Mouse (Mus musculus) bone marrow macrophage, adult 2 months (primary cell): ENCODE results near the gene Tsc22d4. TPM values are rescaled to one million over a fixed set of nuclear protein-coding genes. Genes with fewer than 3 reads are reported as not detected.

Experiments
- H3K27ac ChIP-seq: 2 replicates; pipeline ENCODE4 v1.5.1; 2012; ENCODE audit warnings: low read depth, low read length; ENCODE audit not compliant: insufficient read depth
- H3K4me1 ChIP-seq: 2 replicates; pipeline ENCODE4 v1.6.1; 2012; ENCODE audit warnings: low read length; ENCODE audit not compliant: control insufficient read depth, insufficient read depth
- H3K4me3 ChIP-seq: 2 replicates; pipeline ENCODE4 v1.5.1; 2012; ENCODE audit warnings: mild to moderate bottlenecking, low read length, moderate library complexity; ENCODE audit not compliant: insufficient read depth
- CTCF ChIP-seq: IDR thresholded peaks from 2 replicates; pipeline ENCODE4 v1.5.1; 2012; ENCODE audit warnings: low read depth, mild to moderate bottlenecking, low read length, moderate library complexity
- POLR2A ChIP-seq: IDR thresholded peaks from 2 replicates; pipeline ENCODE4 v1.6.1; 2012; ENCODE audit warnings: mild to moderate bottlenecking, low read depth, low read length, borderline replicate concordance
- polyA plus RNA-seq: library from polyadenylated mRNA; stranded (reverse); fragments of >200 nt; gene quantifications from 2 replicates; pipeline ENCODE4 v1.2.4, GENCODE M21; 2012; ENCODE audit not compliant: missing spikeins, insufficient read depth, insufficient read length

Tsc22d4 gene
- 179 and 198 TPM in 2 replicates for polyA plus RNA-seq

- peaks cover 7% of the 10 kb centered on the region for H3K4me1 ChIP-seq
- peak within 1 kb of the TSS; percentile 90 for H3K27ac ChIP-seq
- TF ChIP-seq POLR2A: peak; percentile 56; the same call in 1 of the 2 replicates
- TF ChIP-seq CTCF: no peak
- peak within 1 kb of the TSS; percentile 79 for H3K4me3 ChIP-seq
Measured at GRCm38 (mm10) chr5:137745214-137746171, at the start of gene Tsc22d4. Gene Tsc22d4 (plus strand): TSS chr5:137745730.

DNA sequence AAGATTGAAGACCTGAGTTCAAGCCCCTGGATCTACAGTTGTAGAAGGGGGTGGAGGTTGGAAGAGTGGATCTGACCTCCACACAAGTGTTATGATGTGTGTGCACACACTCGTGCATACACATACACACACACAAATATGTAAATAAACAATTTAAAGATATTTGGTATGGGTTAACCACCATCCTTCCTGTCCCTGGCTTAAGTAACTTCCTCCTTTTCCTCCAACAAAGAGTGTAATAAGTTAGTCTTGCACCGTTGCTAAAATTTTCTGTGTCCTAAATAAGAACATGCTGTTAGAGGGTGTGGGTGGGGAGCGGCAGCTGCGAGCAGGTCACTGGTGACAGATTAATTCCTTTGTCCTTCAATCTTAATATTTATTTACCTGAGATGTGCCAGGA lies 49.6 kb upstream of the Tsc22d4 start:
- peaks cover 19% of the 10 kb centered on the region for H3K4me1 ChIP-seq
- no peak overlapping the region for H3K27ac ChIP-seq
- H3K4me3 ChIP-seq: no peak overlapping the region
- TF ChIP-seq CTCF: no peak
- TF ChIP-seq POLR2A: no peak

DNA sequence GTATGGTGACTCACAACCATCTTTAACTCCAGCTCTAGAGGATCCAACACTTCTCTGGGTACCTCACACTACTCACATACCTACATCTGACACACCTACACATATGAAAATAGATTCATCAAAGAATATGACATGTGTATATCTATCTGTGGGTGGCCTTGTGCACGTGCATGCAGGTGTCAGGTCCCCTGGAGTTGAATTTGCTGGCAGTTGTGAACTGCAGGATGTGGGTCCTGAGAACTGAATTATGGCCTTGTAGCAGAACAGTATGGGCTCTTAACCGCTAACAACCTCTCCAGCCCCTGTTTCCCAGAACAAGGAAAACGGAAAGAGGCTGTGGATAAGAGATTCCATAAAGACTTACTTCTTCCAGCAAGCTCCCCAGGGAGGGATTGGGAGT lies 46.5 kb upstream of the Tsc22d4 start:
- Histone ChIP-seq H3K4me1 (peaks cover 19% of the 10 kb centered on the region), H3K4me3 (no peak overlapping the region), H3K27ac (no peak overlapping the region)
- TF ChIP-seq CTCF (no peak), POLR2A (no peak)

DNA sequence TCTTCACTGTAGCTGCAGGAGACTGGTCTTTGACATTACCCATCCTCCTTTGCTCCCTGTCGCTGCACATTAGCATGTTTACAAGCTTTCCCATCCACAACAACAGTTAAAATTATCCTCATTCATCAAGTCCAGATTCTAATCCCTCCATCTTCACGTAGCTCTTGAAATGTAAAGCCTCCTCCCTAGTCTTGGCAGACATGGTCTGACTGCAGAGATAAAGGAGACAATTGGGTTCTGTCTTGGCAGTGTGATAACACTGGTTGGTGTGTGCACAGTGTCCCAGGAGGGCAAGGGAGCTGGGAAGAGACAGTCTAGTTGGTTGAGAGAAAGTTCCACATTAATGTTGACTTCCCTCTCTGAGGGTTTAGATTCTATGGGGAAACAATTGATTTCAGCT lies 45.7 kb upstream of the Tsc22d4 start:
- Histone ChIP-seq H3K27ac (no peak overlapping the region), H3K4me3 (no peak overlapping the region), H3K4me1 (peaks cover 21% of the 10 kb centered on the region)
- TF ChIP-seq CTCF: no peak
- TF ChIP-seq POLR2A: no peak

GRCm38 (mm10) chr5:137705242-137705641 lies 40.3 kb upstream of the Tsc22d4 start:
- Histone ChIP-seq H3K4me3 (peak overlapping the region; percentile 28), H3K4me1 (peaks cover 36% of the 10 kb centered on the region), H3K27ac (peak overlapping the region; percentile 62)
- TF ChIP-seq CTCF (no peak), POLR2A (no peak)

GRCm38 (mm10) chr5:137706913-137707633 lies 38.5 kb upstream of the Tsc22d4 start:
- no peak overlapping the region for H3K4me3 ChIP-seq
- TF ChIP-seq POLR2A (no peak), CTCF (no peak)
- peak overlapping the region; percentile 89 for H3K27ac ChIP-seq
- H3K4me1 ChIP-seq: peaks cover 36% of the 10 kb centered on the region

- Histone ChIP-seq H3K4me1 (peaks cover 22% of the 10 kb centered on the region), H3K27ac (no peak overlapping the region), H3K4me3 (no peak overlapping the region)
- TF ChIP-seq POLR2A (no peak), CTCF (no peak)
Measured at GRCm38 (mm10) chr5:137713454-137713853, 32.1 kb upstream of the Tsc22d4 start.

GRCm38 (mm10) chr5:137715685-137716084 lies 29.8 kb upstream of the Tsc22d4 start:
- no peak for TF ChIP-seq POLR2A
- TF ChIP-seq CTCF: no peak
- H3K27ac ChIP-seq: no peak overlapping the region
- peaks cover 29% of the 10 kb centered on the region for H3K4me1 ChIP-seq
- no peak overlapping the region for H3K4me3 ChIP-seq

DNA sequence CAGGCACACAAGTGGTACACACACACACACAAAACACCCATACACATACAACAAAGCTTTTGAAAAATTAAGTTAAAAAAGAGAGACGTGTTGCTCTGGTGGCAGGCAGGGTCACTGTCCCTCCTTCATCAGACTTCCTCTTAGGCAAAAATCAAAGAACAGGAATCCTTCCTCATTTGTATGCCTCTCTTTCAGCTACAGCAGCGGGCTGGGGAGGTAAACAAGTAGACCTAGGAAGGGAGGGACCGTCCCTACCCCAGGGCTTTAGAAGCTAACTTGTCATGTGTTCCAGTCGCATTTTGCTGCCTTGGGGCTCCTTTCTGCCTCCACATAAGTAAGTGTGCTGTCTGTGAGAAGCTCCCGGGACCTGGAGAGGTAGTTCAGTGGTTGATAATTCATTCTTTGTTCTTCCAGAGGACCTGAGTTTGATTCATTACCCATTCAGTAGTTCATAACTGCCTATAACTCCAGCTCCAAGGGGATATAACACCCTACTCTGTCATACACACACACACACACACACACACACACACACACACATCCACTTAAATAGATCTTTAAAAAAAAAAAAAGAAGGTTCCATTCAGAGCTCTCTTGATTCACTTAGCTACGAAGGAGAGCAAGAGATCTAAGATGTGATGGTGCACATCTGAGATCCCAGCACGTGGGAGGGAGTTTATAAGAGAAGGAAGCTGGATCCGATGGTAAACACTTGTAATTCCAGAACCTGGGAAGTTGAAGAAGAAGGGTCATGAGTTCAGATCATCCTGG lies 27.3 kb upstream of the Tsc22d4 start:
- Histone ChIP-seq H3K27ac (peak overlapping the region; percentile 80), H3K4me3 (no peak overlapping the region), H3K4me1 (peaks cover 27% of the 10 kb centered on the region)
- no peak for TF ChIP-seq POLR2A
- TF ChIP-seq CTCF: no peak
